Mouse (Mus musculus): ENCODE results near the gene Spred2.

DNA sequence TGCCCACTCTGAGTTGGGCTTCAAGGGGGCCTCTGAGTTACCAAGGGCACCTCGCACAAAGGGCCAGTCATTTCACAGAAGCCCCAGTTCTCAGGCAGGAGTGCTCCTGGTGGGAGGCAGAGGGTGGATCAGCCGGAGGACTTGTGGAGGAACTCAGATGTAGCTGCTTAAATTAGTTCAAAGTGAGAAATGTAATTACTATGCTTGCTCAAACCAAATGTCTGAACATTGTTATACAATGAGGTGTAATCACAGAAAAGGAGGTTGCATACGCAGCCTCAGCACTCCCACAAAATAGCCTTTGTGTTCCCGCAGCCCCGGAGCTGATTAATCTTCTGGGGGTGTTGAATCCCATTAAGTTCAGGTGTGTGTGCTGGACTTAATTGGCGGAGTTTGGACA, 20.5 kb downstream of the Spred2 start:
- TF ChIP-seq POLR2A (IDR thresholded peaks at IDR 0.05; ENCODE audit: insufficient read depth, low read depth, low read length) (no peak), CTCF (IDR thresholded peaks at IDR 0.05; ENCODE audit: insufficient read depth, low read depth, low read length) (no peak)
